Mouse (Mus musculus) kidney, embryonic 16.5 days (tissue): ENCODE measurements around the gene Fndc10. TPM values are rescaled to one million over a fixed set of nuclear protein-coding genes. Genes with fewer than 3 reads are reported as not detected.
A peak's percentile ranks its signal among the peaks of the same experiment; 100 is the strongest.
"Not testable (repeated sequence)": the region's sequence is repeated elsewhere in the genome, so short reads cannot be mapped to it uniquely, and the experiment has no call there.

Experiments
- ATAC-seq: fragments of 200-750 bp; cut with Nextera tagmentation; 2 replicates; pipeline ENCODE4 v1.8.0; 2017; ENCODE audit warnings: moderate TSS enrichment; ENCODE audit not compliant: low FRiP score, low TSS enrichment
- H3K27ac ChIP-seq: fragments of 300-500 bp; sonication (generic); 2 replicates; pipeline ENCODE4 v1.5.1; 2014; ENCODE audit warnings: low read length
- H3K27me3 ChIP-seq: fragments of 300-500 bp; sonication (generic); 2 replicates; pipeline ENCODE4 v1.6.1; 2014; ENCODE audit warnings: low read length, control low read depth, mixed read lengths; ENCODE audit not compliant: insufficient read depth
- H3K36me3 ChIP-seq: fragments of 300-500 bp; sonication (generic); 2 replicates; pipeline ENCODE4 v1.6.1; 2014; ENCODE audit warnings: low read length, control low read depth, mixed read lengths; ENCODE audit not compliant: insufficient read depth
- H3K4me1 ChIP-seq: fragments of 300-500 bp; sonication (generic); 2 replicates; pipeline ENCODE4 v1.6.1; 2014; ENCODE audit warnings: low read length, control low read depth, mixed read lengths; ENCODE audit not compliant: insufficient read depth
- H3K4me2 ChIP-seq: fragments of 300-500 bp; sonication (generic); replicated peaks from 2 replicates; pipeline ENCODE4 v1.6.1; 2014; ENCODE audit warnings: low read depth, low read length
- H3K4me3 ChIP-seq: fragments of 300-500 bp; sonication (generic); 2 replicates; pipeline ENCODE4 v1.5.1; 2014; ENCODE audit warnings: mild to moderate bottlenecking, low read length
- H3K9ac ChIP-seq: fragments of 300-500 bp; sonication (generic); replicated peaks from 2 replicates; pipeline ENCODE4 v1.6.1; 2014; ENCODE audit warnings: low read length
- H3K9me3 ChIP-seq: fragments of 300-500 bp; sonication (generic); 2 replicates; pipeline ENCODE4 v1.6.1; 2016; ENCODE audit warnings: low read length, control low read depth
- WGBS: fragments of 180-500 bp; shearing (Covaris S2); extraction: QIAGEN DNeasy Blood & Tissue Kit; methylation state at CpG from one replicate; pipeline ENCODE4 v1.1.7; 2014; 5-methylcytosine and 5-hydroxymethylcytosine counted together
- polyA plus RNA-seq: library from polyadenylated mRNA; unstranded; fragments of >200 nt; fragmentation: Nextera tagmentation; extraction: Ambion mirVana; gene quantifications from 2 replicates; pipeline ENCODE4 v1.2.1, GENCODE M21; 2015

The Fndc10 gene
- polyA plus RNA-seq, 1 experiment from 2014 or later, result 2.8 TPM

DNA sequence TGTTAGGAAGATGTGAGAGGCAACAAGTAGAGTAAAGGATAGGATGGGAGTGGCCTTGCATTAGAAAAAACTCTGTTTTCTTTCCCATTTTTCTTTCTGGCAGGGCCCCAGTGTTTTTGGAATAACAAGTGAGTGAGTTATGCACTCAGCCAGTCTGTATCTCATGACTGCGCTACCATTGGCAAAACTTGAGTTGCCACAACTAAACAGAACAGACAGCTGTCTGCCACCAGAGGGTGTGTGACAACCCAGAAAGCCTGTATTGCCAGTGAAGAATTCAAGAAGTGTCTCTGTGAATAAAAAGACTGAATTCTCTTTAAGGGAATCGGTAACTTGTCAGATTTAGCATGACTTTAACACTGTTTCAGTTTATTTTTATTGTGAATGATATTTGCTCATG, 18.2 kb upstream of the Fndc10 start:
- Histone ChIP-seq H3K4me3 (no peak overlapping the region), H3K4me2 (no peak overlapping the region), H3K27me3 (no peaks in the 10 kb centered on the region), H3K9ac (no peak overlapping the region), H3K9me3 (no peaks in the 10 kb centered on the region), H3K36me3 (no peaks in the 10 kb centered on the region), H3K4me1 (no peaks in the 10 kb centered on the region), H3K27ac (no peak overlapping the region)
- 86% methylated on average over 2 of the region's 2 CpGs for WGBS
- no peak for ATAC-seq

DNA sequence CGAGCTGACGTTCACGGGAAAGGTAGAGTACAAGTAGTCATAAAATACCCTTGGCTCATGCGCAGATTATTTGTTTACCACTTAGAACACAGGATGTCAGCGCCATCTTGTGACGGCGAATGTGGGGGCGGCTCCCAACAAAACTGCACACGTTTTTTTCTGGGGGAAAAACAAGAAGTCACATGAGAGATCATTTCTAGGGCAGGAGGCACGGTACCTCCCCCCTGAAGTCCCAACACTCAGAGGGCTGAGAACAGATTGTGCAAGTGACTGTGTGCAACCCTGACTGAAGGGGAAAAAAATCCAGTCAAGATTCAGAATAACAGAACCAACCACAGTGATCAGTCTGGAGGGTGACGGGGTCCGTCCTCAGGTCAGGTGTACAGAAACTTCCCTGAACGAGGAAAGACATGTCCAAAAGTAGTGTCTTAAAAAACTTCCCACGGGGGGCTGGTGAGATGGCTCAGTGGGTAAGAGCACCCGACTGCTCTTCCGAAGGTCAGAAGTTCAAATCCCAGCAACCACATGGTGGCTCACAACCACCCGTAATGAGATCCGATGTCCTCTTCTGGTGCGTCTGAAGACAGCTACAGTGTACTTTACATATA, 10.4 kb upstream of the Fndc10 start:
- not testable (repeated sequence) for H3K4me1 ChIP-seq, H3K27ac ChIP-seq, H3K4me2 ChIP-seq, H3K36me3 ChIP-seq, H3K9me3 ChIP-seq, H3K9ac ChIP-seq, ATAC-seq, H3K4me3 ChIP-seq, H3K27me3 ChIP-seq
- WGBS, result 90% methylated on average over 16 of the region's 19 CpGs

- not testable (repeated sequence) for H3K27ac ChIP-seq, H3K4me2 ChIP-seq, H3K36me3 ChIP-seq, ATAC-seq, H3K9ac ChIP-seq, H3K27me3 ChIP-seq, H3K4me1 ChIP-seq, H3K9me3 ChIP-seq, H3K4me3 ChIP-seq
- WGBS, result 73% methylated on average over 4 of the region's 4 CpGs
Observed at GRCm38 (mm10) chr4:155687764-155688163, 6.4 kb upstream of the Fndc10 start.

- Histone ChIP-seq H3K9me3 (no peaks in the 10 kb centered on the region), H3K36me3 (no peaks in the 10 kb centered on the region), H3K4me2 (no peak overlapping the region), H3K27me3 (0 out of 2 replicates have a peak, but pooled peaks cover 2% of the 10 kb centered on the region), H3K4me1 (peaks cover 9% of the 10 kb centered on the region), H3K27ac (no peak overlapping the region), H3K9ac (no peak overlapping the region), H3K4me3 (no peak overlapping the region)
- ATAC-seq, result no peak
- WGBS, result 77% methylated on average over 12 of the region's 12 CpGs
Observed at GRCm38 (mm10) chr4:155690571-155691375, 3.4 kb upstream of the Fndc10 start.

DNA sequence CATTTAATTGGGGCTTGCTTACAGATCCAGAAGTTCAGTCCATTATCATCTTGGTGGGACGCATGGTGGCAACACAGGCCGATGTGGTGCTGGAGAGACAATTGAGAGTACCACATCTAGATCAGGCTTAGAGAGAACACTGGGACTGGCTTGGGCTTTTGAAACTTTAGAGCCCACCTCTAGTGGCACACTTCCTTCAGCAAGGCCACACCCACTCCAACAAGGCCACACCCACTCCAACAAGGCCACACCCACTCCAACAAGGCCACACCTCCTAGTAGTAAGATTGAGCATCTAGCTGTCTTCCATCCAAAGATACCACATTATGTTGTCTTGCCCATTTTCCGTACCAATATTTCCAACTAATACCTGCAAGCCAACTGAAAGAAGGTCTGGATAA, 1.7 kb upstream of the Fndc10 start:
- Histone ChIP-seq H3K27ac (no peak overlapping the region), H3K4me2 (no peak overlapping the region), H3K9ac (no peak overlapping the region), H3K9me3 (no peaks in the 10 kb centered on the region), H3K4me1 (peaks cover 11% of the 10 kb centered on the region), H3K4me3 (no peak overlapping the region), H3K27me3 (0 out of 2 replicates have a peak, but pooled peaks cover 2% of the 10 kb centered on the region), H3K36me3 (no peaks in the 10 kb centered on the region)
- ATAC-seq, result no peak
- 95% methylated on average over 3 of the region's 3 CpGs for WGBS

GRCm38 (mm10) chr4:155694482-155695401, 600 bp downstream of the Fndc10 start:
- ATAC-seq, result peak; percentile 67
- Histone ChIP-seq H3K4me3 (peak overlapping the region; percentile 71), H3K4me2 (peak overlapping the region; percentile 97), H3K36me3 (no peaks in the 10 kb centered on the region), H3K27ac (no peak overlapping the region), H3K4me1 (peaks cover 11% of the 10 kb centered on the region), H3K9me3 (no peaks in the 10 kb centered on the region), H3K9ac (peak overlapping the region; percentile 82), H3K27me3 (0 out of 2 replicates have a peak, but pooled peaks cover 2% of the 10 kb centered on the region)
- WGBS, result 1% methylated on average over 79 of the region's 92 CpGs

GRCm38 (mm10) chr4:155695531-155696062, 1.5 kb downstream of the Fndc10 start:
- peaks cover 11% of the 10 kb centered on the region for H3K4me1 ChIP-seq
- peak overlapping the region; percentile 97 for H3K4me2 ChIP-seq
- 73% methylated on average over 4 of the region's 4 CpGs for WGBS
- peak overlapping the region; percentile 82; the same call in 1 of the 2 replicates for H3K9ac ChIP-seq
- 0 out of 2 replicates have a peak, but pooled peaks cover 2% of the 10 kb centered on the region for H3K27me3 ChIP-seq
- peak overlapping the region; percentile 71; the same call in 1 of the 2 replicates for H3K4me3 ChIP-seq
- no peaks in the 10 kb centered on the region for H3K36me3 ChIP-seq
- ATAC-seq, result no peak
- H3K9me3 ChIP-seq, result no peaks in the 10 kb centered on the region
- H3K27ac ChIP-seq, result no peak overlapping the region

- no peak for ATAC-seq
- H3K9ac ChIP-seq, result no peak overlapping the region
- WGBS, result 73% methylated on average over 16 of the region's 16 CpGs
- H3K4me3 ChIP-seq, result no peak overlapping the region
- H3K27me3 ChIP-seq, result 0 out of 2 replicates have a peak, but pooled peaks cover 2% of the 10 kb centered on the region
- peaks cover 11% of the 10 kb centered on the region for H3K4me1 ChIP-seq
- no peak overlapping the region for H3K4me2 ChIP-seq
- H3K36me3 ChIP-seq, result no peaks in the 10 kb centered on the region
- no peak overlapping the region for H3K27ac ChIP-seq
- no peaks in the 10 kb centered on the region for H3K9me3 ChIP-seq
Observed at GRCm38 (mm10) chr4:155696261-155697255, 2.4 kb downstream of the Fndc10 start.
